Mouse (Mus musculus) G1E (cell line): ENCODE data around the gene Ddr2.

Experiments used
- CTCF ChIP-seq: IDR thresholded peaks from 2 replicates; pipeline ENCODE4 v1.5.1; 2012; ENCODE audit warnings: low read depth, low read length, inconsistent platforms, mixed read lengths
- GATA1 ChIP-seq: IDR thresholded peaks from 2 replicates; pipeline ENCODE4 v1.6.1; 2012; ENCODE audit warnings: borderline replicate concordance, low read length, inconsistent platforms, mixed read lengths
- GATA2 ChIP-seq: IDR thresholded peaks from 2 replicates; pipeline ENCODE4 v1.6.1; 2012; ENCODE audit warnings: low read depth, low read length, inconsistent platforms, borderline replicate concordance
- TAL1 ChIP-seq: conservative IDR thresholded peaks from 2 replicates; pipeline ENCODE4 v1.6.1; 2012; ENCODE audit warnings: low read depth, low read length, inconsistent platforms, mixed read lengths

DNA sequence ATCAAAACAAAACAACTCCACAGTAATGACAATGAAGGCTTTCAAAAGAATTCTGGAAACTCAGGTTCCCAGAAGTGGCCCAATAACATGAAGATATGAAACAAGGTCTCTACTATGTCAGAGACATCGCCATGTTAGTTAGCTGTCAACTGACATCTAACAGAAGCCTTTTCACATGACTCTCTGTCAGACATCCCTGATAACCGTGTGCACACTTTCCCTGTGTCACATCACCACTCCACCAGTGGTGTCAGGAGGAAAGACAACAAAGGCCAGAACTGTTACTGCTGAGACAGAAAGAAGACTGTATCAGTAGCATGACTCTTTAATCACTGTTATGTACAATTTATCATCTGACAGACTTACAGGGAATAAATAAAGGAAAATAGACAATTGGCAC is 138.6 kb downstream of the Ddr2 start:
- no peak for TF ChIP-seq CTCF
- no peak for TF ChIP-seq GATA1
- TF ChIP-seq TAL1, result no peak
- TF ChIP-seq GATA2, result no peak
